Mouse (Mus musculus): ENCODE results near the gene Vmp1. TPM values are rescaled to one million over a fixed set of nuclear protein-coding genes. Genes with fewer than 3 reads are reported as not detected.

The Vmp1 gene
- polyA plus RNA-seq, 1 experiment from 2014 or later = 147 TPM

- H3K27me3 ChIP-seq (ENCODE audit: control insufficient read depth, insufficient read depth, low read length) = no peaks in the 10 kb centered on the region
- no peak overlapping the region for H3K27ac ChIP-seq (ENCODE audit: low read length)
- no peaks in the 10 kb centered on the region for H3K9me3 ChIP-seq (replicated peaks; ENCODE audit: control insufficient read depth, low read length)
- no peaks in the 10 kb centered on the region for H3K36me3 ChIP-seq (ENCODE audit: control insufficient read depth, insufficient read depth, low read length)
- WGBS = 91% methylated on average over 1 of the region's 1 CpGs
- H3K4me1 ChIP-seq (ENCODE audit: control insufficient read depth, insufficient read depth, low read length) = 0 out of 2 replicates have a peak, but pooled peaks cover 3% of the 10 kb centered on the region
- no peak overlapping the region for H3K4me3 ChIP-seq (replicated peaks; ENCODE audit: low read length)
- H3K4me2 ChIP-seq (ENCODE audit: low read depth, low read length) = no peak overlapping the region
- ATAC-seq (ENCODE audit: insufficient read depth, low FRiP score) = no peak
- H3K9ac ChIP-seq (ENCODE audit: low read length) = no peak overlapping the region
Measured at GRCm38 (mm10) chr11:86649542-86649941, 34.1 kb downstream of the Vmp1 start.

- Histone ChIP-seq H3K36me3 (ENCODE audit: control insufficient read depth, insufficient read depth, low read length) (0 out of 2 replicates have a peak, but pooled peaks cover 2% of the 10 kb centered on the region), H3K9ac (ENCODE audit: low read length) (no peak overlapping the region), H3K27ac (ENCODE audit: low read length) (no peak overlapping the region), H3K9me3 (replicated peaks; ENCODE audit: control insufficient read depth, low read length) (no peaks in the 10 kb centered on the region), H3K4me1 (ENCODE audit: control insufficient read depth, insufficient read depth, low read length) (0 out of 2 replicates have a peak, but pooled peaks cover 3% of the 10 kb centered on the region), H3K27me3 (ENCODE audit: control insufficient read depth, insufficient read depth, low read length) (no peaks in the 10 kb centered on the region), H3K4me3 (replicated peaks; ENCODE audit: low read length) (no peak overlapping the region), H3K4me2 (ENCODE audit: low read depth, low read length) (no peak overlapping the region)
- ATAC-seq (ENCODE audit: insufficient read depth, low FRiP score) = no peak
- WGBS = 80% methylated on average over 15 of the region's 15 CpGs
Measured at GRCm38 (mm10) chr11:86647706-86648447, 35.8 kb downstream of the Vmp1 start.

GRCm38 (mm10) chr11:86646885-86647459 lies 36.7 kb downstream of the Vmp1 start:
- Histone ChIP-seq H3K27ac (ENCODE audit: low read length) (peak overlapping the region; percentile 69), H3K36me3 (ENCODE audit: control insufficient read depth, insufficient read depth, low read length) (peaks cover 5% of the 10 kb centered on the region; the same call in 1 of the 2 replicates), H3K4me2 (ENCODE audit: low read depth, low read length) (no peak overlapping the region), H3K27me3 (ENCODE audit: control insufficient read depth, insufficient read depth, low read length) (no peaks in the 10 kb centered on the region), H3K9ac (ENCODE audit: low read length) (no peak overlapping the region), H3K9me3 (replicated peaks; ENCODE audit: control insufficient read depth, low read length) (no peaks in the 10 kb centered on the region), H3K4me3 (replicated peaks; ENCODE audit: low read length) (no peak overlapping the region), H3K4me1 (ENCODE audit: control insufficient read depth, insufficient read depth, low read length) (0 out of 2 replicates have a peak, but pooled peaks cover 3% of the 10 kb centered on the region)
- ATAC-seq (ENCODE audit: insufficient read depth, low FRiP score) = no peak
- 80% methylated on average over 3 of the region's 3 CpGs for WGBS

GRCm38 (mm10) chr11:86646136-86646834 lies 37.4 kb downstream of the Vmp1 start:
- Histone ChIP-seq H3K9me3 (replicated peaks; ENCODE audit: control insufficient read depth, low read length) (no peaks in the 10 kb centered on the region), H3K4me1 (ENCODE audit: control insufficient read depth, insufficient read depth, low read length) (0 out of 2 replicates have a peak, but pooled peaks cover 3% of the 10 kb centered on the region), H3K27ac (ENCODE audit: low read length) (peak overlapping the region; percentile 69), H3K27me3 (ENCODE audit: control insufficient read depth, insufficient read depth, low read length) (no peaks in the 10 kb centered on the region), H3K4me3 (replicated peaks; ENCODE audit: low read length) (no peak overlapping the region), H3K9ac (ENCODE audit: low read length) (0 out of 2 replicates have a peak overlapping the region, but pooled peaks have one; percentile 12), H3K36me3 (ENCODE audit: control insufficient read depth, insufficient read depth, low read length) (peaks cover 5% of the 10 kb centered on the region; the same call in 1 of the 2 replicates), H3K4me2 (ENCODE audit: low read depth, low read length) (no peak overlapping the region)
- 53% methylated on average over 7 of the region's 7 CpGs for WGBS
- peak; percentile 83; the same call in 1 of the 2 replicates for ATAC-seq (ENCODE audit: insufficient read depth, low FRiP score)

- Histone ChIP-seq H3K4me2 (ENCODE audit: low read depth, low read length) (no peak overlapping the region), H3K4me3 (replicated peaks; ENCODE audit: low read length) (no peak overlapping the region), H3K9me3 (replicated peaks; ENCODE audit: control insufficient read depth, low read length) (no peaks in the 10 kb centered on the region), H3K27me3 (ENCODE audit: control insufficient read depth, insufficient read depth, low read length) (no peaks in the 10 kb centered on the region), H3K27ac (ENCODE audit: low read length) (no peak overlapping the region), H3K4me1 (ENCODE audit: control insufficient read depth, insufficient read depth, low read length) (0 out of 2 replicates have a peak, but pooled peaks cover 3% of the 10 kb centered on the region), H3K36me3 (ENCODE audit: control insufficient read depth, insufficient read depth, low read length) (peaks cover 5% of the 10 kb centered on the region; the same call in 1 of the 2 replicates), H3K9ac (ENCODE audit: low read length) (no peak overlapping the region)
- 83% methylated on average over 4 of the region's 4 CpGs for WGBS
- no peak for ATAC-seq (ENCODE audit: insufficient read depth, low FRiP score)
Measured at GRCm38 (mm10) chr11:86644553-86644952, 39.1 kb downstream of the Vmp1 start.

GRCm38 (mm10) chr11:86641714-86642113 lies 41.9 kb downstream of the Vmp1 start:
- Histone ChIP-seq H3K36me3 (ENCODE audit: control insufficient read depth, insufficient read depth, low read length) (peaks cover 5% of the 10 kb centered on the region; the same call in 1 of the 2 replicates), H3K27ac (ENCODE audit: low read length) (no peak overlapping the region), H3K4me1 (ENCODE audit: control insufficient read depth, insufficient read depth, low read length) (0 out of 2 replicates have a peak, but pooled peaks cover 3% of the 10 kb centered on the region), H3K9me3 (replicated peaks; ENCODE audit: control insufficient read depth, low read length) (no peaks in the 10 kb centered on the region), H3K4me3 (replicated peaks; ENCODE audit: low read length) (no peak overlapping the region), H3K27me3 (ENCODE audit: control insufficient read depth, insufficient read depth, low read length) (no peaks in the 10 kb centered on the region), H3K4me2 (ENCODE audit: low read depth, low read length) (no peak overlapping the region), H3K9ac (ENCODE audit: low read length) (no peak overlapping the region)
- ATAC-seq (ENCODE audit: insufficient read depth, low FRiP score) = no peak
- WGBS = 57% methylated on average over 4 of the region's 4 CpGs

GRCm38 (mm10) chr11:86637697-86638096 lies 45.9 kb downstream of the Vmp1 start:
- Histone ChIP-seq H3K4me1 (ENCODE audit: control insufficient read depth, insufficient read depth, low read length) (no peaks in the 10 kb centered on the region), H3K4me3 (replicated peaks; ENCODE audit: low read length) (no peak overlapping the region), H3K9ac (ENCODE audit: low read length) (no peak overlapping the region), H3K27ac (ENCODE audit: low read length) (no peak overlapping the region), H3K36me3 (ENCODE audit: control insufficient read depth, insufficient read depth, low read length) (peaks cover 3% of the 10 kb centered on the region; the same call in 1 of the 2 replicates), H3K4me2 (ENCODE audit: low read depth, low read length) (no peak overlapping the region), H3K27me3 (ENCODE audit: control insufficient read depth, insufficient read depth, low read length) (no peaks in the 10 kb centered on the region), H3K9me3 (replicated peaks; ENCODE audit: control insufficient read depth, low read length) (no peaks in the 10 kb centered on the region)
- ATAC-seq (ENCODE audit: insufficient read depth, low FRiP score) = no peak
- 71% methylated on average over 2 of the region's 2 CpGs for WGBS

- 76% methylated on average over 6 of the region's 6 CpGs for WGBS
- H3K4me2 ChIP-seq (ENCODE audit: low read depth, low read length) = no peak overlapping the region
- no peaks in the 10 kb centered on the region for H3K4me1 ChIP-seq (ENCODE audit: control insufficient read depth, insufficient read depth, low read length)
- no peak overlapping the region for H3K9ac ChIP-seq (ENCODE audit: low read length)
- H3K9me3 ChIP-seq (replicated peaks; ENCODE audit: control insufficient read depth, low read length) = no peaks in the 10 kb centered on the region
- no peaks in the 10 kb centered on the region for H3K36me3 ChIP-seq (ENCODE audit: control insufficient read depth, insufficient read depth, low read length)
- H3K4me3 ChIP-seq (replicated peaks; ENCODE audit: low read length) = no peak overlapping the region
- ATAC-seq (ENCODE audit: insufficient read depth, low FRiP score) = no peak
- no peaks in the 10 kb centered on the region for H3K27me3 ChIP-seq (ENCODE audit: control insufficient read depth, insufficient read depth, low read length)
- peak overlapping the region; percentile 39; the same call in 1 of the 2 replicates for H3K27ac ChIP-seq (ENCODE audit: low read length)
Measured at GRCm38 (mm10) chr11:86634396-86634795, 49.2 kb downstream of the Vmp1 start.

- H3K27ac ChIP-seq (ENCODE audit: low read length) = no peak overlapping the region
- H3K27me3 ChIP-seq (ENCODE audit: control insufficient read depth, insufficient read depth, low read length) = no peaks in the 10 kb centered on the region
- H3K9me3 ChIP-seq (replicated peaks; ENCODE audit: control insufficient read depth, low read length) = no peaks in the 10 kb centered on the region
- no peak overlapping the region for H3K4me2 ChIP-seq (ENCODE audit: low read depth, low read length)
- H3K4me1 ChIP-seq (ENCODE audit: control insufficient read depth, insufficient read depth, low read length) = no peaks in the 10 kb centered on the region
- 81% methylated on average over 7 of the region's 7 CpGs for WGBS
- H3K36me3 ChIP-seq (ENCODE audit: control insufficient read depth, insufficient read depth, low read length) = no peaks in the 10 kb centered on the region
- ATAC-seq (ENCODE audit: insufficient read depth, low FRiP score) = no peak
- no peak overlapping the region for H3K9ac ChIP-seq (ENCODE audit: low read length)
- no peak overlapping the region for H3K4me3 ChIP-seq (replicated peaks; ENCODE audit: low read length)
Measured at GRCm38 (mm10) chr11:86629941-86630340, 53.7 kb downstream of the Vmp1 start.

Data from stomach, embryonic 16.5 days (tissue).